31 mouse cellular contexts compared by ENCODE assay signal in the genomic region with DNA sequence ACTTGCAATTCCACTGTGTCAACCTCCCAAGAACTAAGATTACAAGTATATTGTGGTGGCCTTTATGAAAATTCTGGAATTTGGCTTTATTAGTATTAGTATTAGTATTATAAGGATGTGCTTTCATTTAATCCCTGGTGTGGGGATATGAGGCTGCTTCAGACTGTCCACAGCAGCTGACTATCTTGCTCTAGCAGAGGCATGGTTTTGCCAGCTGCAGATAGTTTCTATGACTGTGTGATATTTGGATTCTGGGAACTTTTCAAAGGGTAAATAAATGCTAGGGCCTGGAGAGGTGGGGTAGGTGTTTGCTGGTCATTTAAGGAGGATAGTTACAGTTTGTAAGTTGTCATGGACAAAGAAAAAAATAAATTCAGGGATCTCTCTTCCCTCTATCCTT. TPM values are rescaled to one million over a fixed set of nuclear protein-coding genes. Genes with fewer than 3 reads are reported as not detected.
"Had no signal": no experiment of that assay in that cellular context is flagged by ENCODE, and none has a peak within 500 bp of the region (broad histone marks: within the 10 kb centered on the region; RNA-seq: fewer than 3 reads in every experiment).

No protein-coding gene starts in this region.

- ATAC-seq: hindbrain, embryonic 16.5 days; inflammation-experienced regulatory T-cells, adult 6 months; intestine, embryonic 15.5 days; intestine, postnatal 0 days had no signal

- H3K4me2 ChIP-seq: heart, embryonic 11.5 days; hindbrain, embryonic 12.5 days; hindbrain, embryonic 14.5 days; intestine, embryonic 15.5 days; kidney, embryonic 15.5 days; limb, embryonic 13.5 days; limb, embryonic 15.5 days had no signal

- H3K4me1 ChIP-seq: hindbrain, embryonic 12.5 days; intestine, embryonic 15.5 days; kidney, embryonic 15.5 days; limb, embryonic 13.5 days; limb, embryonic 15.5 days had no signal

- H3K36me3 ChIP-seq: intestine, embryonic 15.5 days had no signal

- H3K27ac ChIP-seq: gastrocnemius, adult 2 months; hindbrain, embryonic 10.5 days; hindbrain, embryonic 12.5 days; hindbrain, embryonic 14.5 days; intestine, embryonic 15.5 days; kidney, embryonic 15.5 days; kidney, postnatal 0 days; limb, embryonic 13.5 days; limb, embryonic 15.5 days; liver, embryonic 14.5 days had no signal

- H3K27me3 ChIP-seq: hindbrain, embryonic 12.5 days; intestine, embryonic 15.5 days; kidney, embryonic 15.5 days; limb, embryonic 13.5 days; limb, embryonic 15.5 days had no signal

- H3K9ac ChIP-seq: hindbrain, embryonic 12.5 days; hindbrain, embryonic 14.5 days; intestine, embryonic 15.5 days; kidney, embryonic 15.5 days; limb, embryonic 13.5 days; limb, embryonic 15.5 days; liver, embryonic 14.5 days had no signal

- DNase-seq: gastrocnemius, adult 2 months; gastrocnemius, postnatal 10 days; gastrocnemius, postnatal 25 days; heart, adult 18-20 months; heart, postnatal 10 days; heart, postnatal 4 days; kidney, adult 18-20 months; kidney, adult 8-10 months; kidney, postnatal 14 days; kidney, postnatal 36 days; layer of hippocampus, adult 9-11 months; layer of hippocampus, postnatal 36 days; left cerebral cortex, postnatal 4 days had no signal

- H3K9me3 ChIP-seq: hindbrain, embryonic 10.5 days; hindbrain, embryonic 12.5 days; intestine, embryonic 15.5 days; kidney, embryonic 15.5 days; limb, embryonic 13.5 days; limb, embryonic 15.5 days had no signal

- H3K4me3 ChIP-seq: gastrocnemius, adult 2 months; hindbrain, embryonic 10.5 days; hindbrain, embryonic 12.5 days; intestine, embryonic 15.5 days; kidney, embryonic 15.5 days; limb, embryonic 13.5 days; limb, embryonic 15.5 days had no signal

RNA-seq across cellular contexts. Expression of gene Pin1rt1, which starts 44.5 kb away (rescaled TPM):
- polyA plus RNA-seq: frontal cortex, adult 2 months; heart, embryonic 11.5 days; heart, embryonic 14.5 days; heart, embryonic 16.5 days; hindbrain, embryonic 10.5 days; hindbrain, embryonic 14.5 days; inflammation-experienced regulatory T-cells, adult 6 months; intestine, embryonic 15.5 days; intestine, postnatal 0 days; kidney, embryonic 15.5 days; kidney, postnatal 0 days; large intestine, adult 2 months; limb, embryonic 11.5 days; liver, embryonic 14.5 days had no signal
